Mouse (Mus musculus) megakaryocyte, embryonic 14.5 days (primary cell): Measurements from ENCODE around the gene Ndst2.

Source experiments
- FLI1 ChIP-seq: IDR thresholded peaks from 2 replicates; pipeline ENCODE4 v1.6.1; 2012; ENCODE audit warnings: low read length, inconsistent platforms, mixed read lengths
- GATA1 ChIP-seq: IDR thresholded peaks from 3 replicates; pipeline ENCODE4 v1.6.1; 2012; ENCODE audit warnings: mixed read lengths, low read length, inconsistent platforms, borderline replicate concordance

- no peak for TF ChIP-seq GATA1
- TF ChIP-seq FLI1 = no peak
Measured at GRCm38 (mm10) chr14:20771941-20772340, 37.6 kb upstream of the Ndst2 start.
